Mouse (Mus musculus) thymus, postnatal 36 days (tissue): Measurements from ENCODE around the gene Tenm4.

ENCODE experiments used
- DNase-seq, 2 experiments: peaks; one replicate each; pipeline ENCODE4 v3.0.0; 2022; ENCODE audit warnings: mixed read lengths in 2 of 2

Gene Tenm4

GRCm38 (mm10) chr7:96790326-96790725 is 619.3 kb downstream of the Tenm4 start:
- no peak for DNase-seq

GRCm38 (mm10) chr7:96792456-96793229 is 621.6 kb downstream of the Tenm4 start:
- no peak for DNase-seq

GRCm38 (mm10) chr7:96796033-96796741 is 625.1 kb downstream of the Tenm4 start:
- no peak for DNase-seq

- DNase-seq = no peak
These were observed 625.9 kb downstream of the Tenm4 start for GRCm38 (mm10) chr7:96796788-96797485.

GRCm38 (mm10) chr7:96797716-96798332 is 626.8 kb downstream of the Tenm4 start:
- no peak for DNase-seq

GRCm38 (mm10) chr7:96799816-96800215 is 628.8 kb downstream of the Tenm4 start:
- no peak for DNase-seq

GRCm38 (mm10) chr7:96801368-96801767 is 630.3 kb downstream of the Tenm4 start:
- DNase-seq = no peak

GRCm38 (mm10) chr7:96802216-96802615 is 631.2 kb downstream of the Tenm4 start:
- no peak for DNase-seq

GRCm38 (mm10) chr7:96806561-96806960 is 635.5 kb downstream of the Tenm4 start:
- DNase-seq = no peak

- no peak for DNase-seq
These were observed 636.4 kb downstream of the Tenm4 start for GRCm38 (mm10) chr7:96807281-96808058.

GRCm38 (mm10) chr7:96808059-96808646 is 637.1 kb downstream of the Tenm4 start:
- DNase-seq = no peak

- no peak for DNase-seq
These were observed 640.6 kb downstream of the Tenm4 start for GRCm38 (mm10) chr7:96811691-96812090.

GRCm38 (mm10) chr7:96813036-96813435 is 642.0 kb downstream of the Tenm4 start:
- DNase-seq = no peak

- no peak for DNase-seq
These were observed 642.7 kb downstream of the Tenm4 start for GRCm38 (mm10) chr7:96813497-96814400.

- DNase-seq = no peak
These were observed 643.5 kb downstream of the Tenm4 start for GRCm38 (mm10) chr7:96814581-96814980.

- DNase-seq = no peak
These were observed 646.1 kb downstream of the Tenm4 start for GRCm38 (mm10) chr7:96817030-96817674.

- DNase-seq = no peak
These were observed 647.3 kb downstream of the Tenm4 start for GRCm38 (mm10) chr7:96818236-96818916.

- DNase-seq = no peak
These were observed 648.5 kb downstream of the Tenm4 start for GRCm38 (mm10) chr7:96819538-96819937.

GRCm38 (mm10) chr7:96820343-96820742 is 649.3 kb downstream of the Tenm4 start:
- no peak for DNase-seq

- DNase-seq = no peak
These were observed 655.1 kb downstream of the Tenm4 start for GRCm38 (mm10) chr7:96826101-96826500.
